Mouse (Mus musculus) adrenal gland, postnatal 4 days (tissue): ENCODE measurements around the gene H2-Ke6. TPM values are rescaled to one million over a fixed set of nuclear protein-coding genes. Genes with fewer than 3 reads are reported as not detected.
"Not testable (repeated sequence)": the region's sequence is repeated elsewhere in the genome, so short reads cannot be mapped to it uniquely, and the experiment has no call there.

Source experiments
- DNase-seq, 2 experiments: peaks; one replicate each; pipeline ENCODE4 v3.0.0; 2021 to 2022; ENCODE audit warnings: low spot score in 2 of 2, mixed read lengths in 2 of 2
- microRNA-seq: library from miRNA; unstranded; fragments of <30 nt; microRNA quantifications from one replicate; pipeline ENCODE4 v1.2.0, GENCODE M21; 2021
- total RNA-seq, 2 experiments: library from RNA; stranded (reverse); gene quantifications; 2 replicates each; pipeline ENCODE4 v1.2.3; 2021

H2-Ke6 gene
- total RNA-seq, 2 experiments from 2014 or later, result 135 to 144 TPM

DNA sequence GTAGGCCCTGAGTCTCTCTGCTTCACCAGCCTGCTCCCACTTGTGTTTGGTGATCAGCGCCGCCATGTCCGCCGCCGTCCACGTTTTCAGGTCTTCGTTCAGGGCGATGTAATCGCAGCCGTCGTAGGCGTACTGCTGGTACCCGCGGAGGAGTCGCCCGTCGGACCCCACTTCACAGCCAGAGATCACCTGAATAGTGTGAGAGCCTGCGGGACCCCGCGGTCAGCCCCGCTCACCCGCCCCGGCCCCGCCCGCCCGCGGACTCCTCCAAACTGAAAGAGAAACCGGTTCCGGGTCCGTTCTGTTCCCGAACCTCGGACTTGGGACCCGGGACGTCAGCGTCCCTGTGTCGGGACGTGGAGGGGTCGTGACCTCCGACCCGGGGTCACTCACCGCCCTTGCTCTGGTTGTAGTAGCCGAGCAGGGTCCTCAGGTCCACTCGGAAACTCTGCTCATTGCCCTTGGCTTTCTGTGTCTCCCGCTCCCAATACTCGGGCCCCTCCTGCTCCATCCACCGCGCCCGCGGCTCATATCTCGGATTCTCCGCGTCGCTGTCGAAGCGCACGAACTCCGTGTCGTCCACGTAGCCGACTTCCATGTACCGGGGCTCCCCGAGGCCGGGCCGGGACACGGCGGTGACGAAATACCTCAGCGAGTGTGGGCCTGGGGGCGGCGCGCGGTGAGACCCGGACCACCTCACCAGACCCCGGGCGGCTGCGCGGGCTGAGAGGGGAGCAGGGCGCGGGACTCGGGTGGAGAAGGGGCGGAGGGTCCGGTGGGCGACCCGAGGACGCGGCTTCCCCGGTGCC, 28.3 kb downstream of the H2-Ke6 start:
- DNase-seq, result no peak

DNA sequence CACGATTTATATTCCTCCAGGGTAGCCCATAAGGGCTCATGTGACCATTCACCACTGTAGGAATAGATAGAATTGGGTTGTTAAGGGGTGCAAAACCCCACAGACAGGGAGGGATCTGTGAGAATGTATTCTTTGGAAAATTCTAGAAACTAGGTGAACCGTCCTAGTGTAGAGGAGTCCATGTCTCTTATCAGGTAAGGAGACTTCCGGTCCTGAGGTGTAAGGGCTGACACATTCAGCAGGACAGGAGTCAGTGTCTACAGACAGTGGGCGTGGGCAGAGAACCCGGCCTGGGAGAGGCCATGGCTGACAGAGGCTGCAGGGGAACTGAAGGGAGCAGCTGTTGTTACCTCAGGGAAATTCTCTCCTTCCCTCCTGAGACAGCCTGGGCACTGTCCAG, 29.2 kb downstream of the H2-Ke6 start:
- DNase-seq, result not testable (repeated sequence)

DNA sequence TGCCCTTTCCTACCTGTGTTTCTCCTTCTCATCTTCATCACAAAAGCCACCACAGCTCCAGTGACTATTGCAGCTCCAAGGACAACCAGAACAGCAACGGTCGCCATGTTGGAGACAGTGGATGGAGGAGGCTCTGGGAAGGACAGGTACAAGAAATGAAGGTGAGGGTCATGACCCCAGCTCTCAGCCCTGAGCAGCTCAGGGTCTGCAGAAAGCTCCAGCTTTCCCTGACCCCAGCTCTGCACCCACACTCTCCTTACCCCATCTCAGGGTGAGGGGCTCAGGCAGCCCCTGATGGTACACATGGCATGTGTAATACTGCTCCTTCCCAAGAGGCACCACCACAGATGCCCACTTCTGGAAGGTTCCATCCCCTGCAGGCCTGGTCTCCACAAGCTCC, 30.8 kb downstream of the H2-Ke6 start:
- not testable (repeated sequence) for DNase-seq

DNA sequence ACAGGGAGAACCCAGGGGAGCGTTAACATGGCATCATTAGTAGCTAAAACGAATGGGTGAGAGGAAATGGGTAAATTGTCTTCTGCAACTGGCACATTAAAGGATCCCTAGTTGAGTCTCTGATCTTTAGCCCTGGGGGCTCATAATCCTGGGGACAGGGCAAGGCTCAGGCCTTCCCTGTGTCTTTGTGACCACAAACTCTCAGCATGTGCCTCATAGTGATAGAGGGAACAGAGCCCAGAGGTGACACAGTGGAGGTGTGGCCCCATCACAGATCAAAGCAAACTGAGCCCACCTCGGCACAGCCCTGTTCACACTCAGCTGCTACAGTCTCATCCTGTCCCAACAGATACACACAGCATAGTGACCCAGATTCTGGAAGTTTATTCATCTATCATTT, 32.2 kb downstream of the H2-Ke6 start:
- DNase-seq, result no peak

DNA sequence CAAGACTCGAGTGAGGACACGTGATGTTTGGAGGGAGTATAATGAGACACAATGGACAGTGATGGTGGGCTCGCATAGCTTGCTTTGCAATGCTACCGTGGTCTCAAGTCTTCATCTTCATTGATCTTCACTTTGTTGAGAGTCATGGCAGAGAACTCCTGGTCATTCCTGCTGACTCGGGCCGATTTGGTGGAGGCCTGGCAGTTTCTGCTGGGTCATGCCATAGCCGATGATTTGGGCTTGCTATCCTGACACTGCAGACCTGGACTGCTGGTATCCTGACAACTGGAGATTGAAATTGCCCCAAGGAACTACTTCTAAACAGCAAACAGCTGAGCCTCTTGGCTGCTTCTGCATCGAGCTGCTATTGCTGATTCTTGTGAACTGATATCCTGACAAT, 32.9 kb downstream of the H2-Ke6 start:
- DNase-seq, result no peak

DNA sequence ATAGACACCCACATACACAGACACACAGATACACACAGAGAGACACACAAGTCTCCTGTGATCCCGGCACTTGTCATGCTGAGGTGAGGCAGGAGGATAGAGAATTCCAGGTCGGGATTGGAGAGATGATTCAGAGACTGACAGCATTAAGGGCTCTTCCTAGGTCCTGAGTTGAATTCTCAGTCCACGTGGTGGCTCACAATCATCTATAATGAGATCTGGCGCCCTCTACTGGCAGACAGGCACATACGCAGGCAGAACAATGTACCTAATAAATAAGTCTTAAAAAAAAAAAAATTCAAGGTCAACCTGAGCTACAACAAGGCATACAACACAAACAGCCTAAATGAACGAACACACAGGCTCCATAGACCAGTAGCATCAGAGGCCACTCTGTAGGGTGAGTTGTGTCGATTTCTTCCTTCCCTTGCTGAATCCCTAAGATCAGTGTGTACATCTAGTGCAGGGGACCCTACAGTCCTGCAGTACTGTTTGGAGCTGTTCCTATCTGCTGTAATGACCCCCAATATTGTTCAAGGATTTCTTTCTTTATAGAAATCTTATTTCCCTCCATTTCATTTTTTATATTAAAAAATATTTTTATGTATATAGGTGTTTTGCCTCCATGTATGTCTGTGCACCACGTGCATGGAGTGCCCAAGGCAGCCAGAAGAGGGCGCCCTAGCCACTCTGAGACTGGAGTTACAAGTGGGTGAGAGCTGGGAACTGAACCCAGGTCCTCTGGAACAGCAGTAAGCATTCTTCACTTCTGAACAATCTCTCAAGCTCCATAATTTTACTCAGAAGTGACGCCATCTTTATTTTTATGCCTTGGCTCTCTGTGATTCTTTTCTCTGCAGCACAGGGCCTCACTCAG, 35.8 kb downstream of the H2-Ke6 start:
- peak in 1 of 2 experiments; percentile 35 for DNase-seq

DNA sequence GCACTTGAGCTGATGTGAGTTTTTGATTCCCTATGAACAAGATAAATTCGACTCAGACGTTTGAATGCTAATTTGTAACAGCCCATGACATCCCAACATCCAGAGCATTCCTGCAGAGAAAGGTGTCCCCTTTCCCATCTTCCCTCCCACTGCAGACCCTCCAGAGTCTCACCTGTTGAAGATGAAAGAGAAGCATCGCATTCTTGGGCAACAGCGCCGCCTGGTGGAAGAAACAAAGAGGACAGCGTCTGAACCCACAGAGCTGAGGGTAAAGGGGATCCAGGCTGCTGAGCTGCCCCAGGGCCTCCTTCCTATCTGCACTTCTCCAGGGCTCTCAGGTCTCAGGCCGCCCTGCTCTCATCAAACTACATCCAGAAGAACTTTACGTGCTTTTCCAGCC, 45.7 kb downstream of the H2-Ke6 start:
- DNase-seq, result not testable (repeated sequence)

DNA sequence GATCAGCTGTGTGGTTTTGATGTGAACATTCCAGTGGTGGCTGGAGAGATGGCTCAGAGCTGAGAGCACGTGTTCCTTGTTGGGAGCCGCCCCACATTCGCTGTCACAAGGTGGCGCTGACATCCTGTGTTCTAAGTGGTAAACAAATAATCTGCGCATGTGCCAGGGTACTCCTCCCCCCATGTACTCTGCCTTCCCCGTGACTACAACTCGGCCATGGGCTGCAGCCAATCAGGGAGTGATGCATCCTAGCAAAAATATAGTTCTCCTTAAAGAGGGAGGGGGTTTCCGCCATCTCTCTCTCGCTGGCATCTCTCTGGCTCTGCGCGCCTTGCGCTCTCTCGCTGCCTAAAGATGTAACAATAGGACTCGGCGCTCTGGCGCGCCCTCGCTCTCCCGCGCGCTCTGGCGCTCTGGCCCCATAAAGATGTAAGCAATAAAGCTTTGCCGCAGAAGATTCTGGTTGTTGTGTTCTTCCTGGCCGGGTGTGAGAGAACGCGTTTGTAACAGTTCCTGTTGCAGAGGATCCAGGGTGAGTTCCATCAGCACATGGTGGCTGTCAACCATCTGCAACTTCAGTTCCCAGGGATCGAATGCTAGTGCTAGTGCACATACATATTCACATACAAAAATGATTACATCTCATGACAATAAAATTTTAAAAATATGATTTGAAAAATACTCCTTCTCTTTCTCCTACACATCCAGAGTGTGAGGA, 46.5 kb downstream of the H2-Ke6 start:
- DNase-seq, result peak; percentile 40 to 72

DNA sequence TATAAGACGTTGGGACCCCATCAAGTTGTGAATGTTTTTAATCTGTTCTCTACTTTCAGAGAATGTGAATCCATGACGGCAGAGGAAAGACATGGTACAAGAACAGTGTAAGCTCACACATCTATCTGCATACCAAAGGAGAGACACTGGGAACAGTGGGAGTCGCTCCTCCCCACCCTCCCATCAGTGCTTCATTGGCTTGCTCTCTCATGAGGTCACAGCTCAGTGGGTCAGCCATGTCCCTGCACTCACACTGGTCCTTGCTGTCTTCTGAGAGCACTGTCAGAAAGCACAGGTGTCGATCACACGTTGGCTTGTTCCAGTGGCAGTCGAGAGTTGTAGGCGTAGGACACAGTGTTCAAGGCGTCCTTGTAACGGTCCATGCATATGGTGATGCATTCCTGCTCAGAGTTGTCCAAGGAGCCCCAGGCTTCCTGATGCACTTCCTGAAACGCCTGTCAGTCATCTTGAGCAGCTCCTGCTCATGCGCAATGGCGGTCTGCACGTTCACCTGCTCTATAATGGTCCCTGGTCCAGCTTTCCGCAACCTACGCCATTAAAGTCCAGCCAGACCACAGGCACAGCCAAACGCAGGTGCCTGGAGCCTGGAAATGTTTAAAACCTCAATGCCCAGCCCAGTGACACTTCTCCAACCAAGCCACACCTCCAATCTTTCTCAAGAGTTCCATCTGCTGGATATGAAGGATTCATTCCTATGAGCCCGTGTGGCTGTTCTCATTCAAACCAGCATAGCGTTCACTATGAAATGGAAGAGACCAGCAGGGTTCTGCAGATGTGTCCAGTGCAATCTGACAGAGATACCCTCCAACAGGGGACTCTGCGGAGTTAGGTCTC, 47.5 kb downstream of the H2-Ke6 start:
- no peak for DNase-seq

DNA sequence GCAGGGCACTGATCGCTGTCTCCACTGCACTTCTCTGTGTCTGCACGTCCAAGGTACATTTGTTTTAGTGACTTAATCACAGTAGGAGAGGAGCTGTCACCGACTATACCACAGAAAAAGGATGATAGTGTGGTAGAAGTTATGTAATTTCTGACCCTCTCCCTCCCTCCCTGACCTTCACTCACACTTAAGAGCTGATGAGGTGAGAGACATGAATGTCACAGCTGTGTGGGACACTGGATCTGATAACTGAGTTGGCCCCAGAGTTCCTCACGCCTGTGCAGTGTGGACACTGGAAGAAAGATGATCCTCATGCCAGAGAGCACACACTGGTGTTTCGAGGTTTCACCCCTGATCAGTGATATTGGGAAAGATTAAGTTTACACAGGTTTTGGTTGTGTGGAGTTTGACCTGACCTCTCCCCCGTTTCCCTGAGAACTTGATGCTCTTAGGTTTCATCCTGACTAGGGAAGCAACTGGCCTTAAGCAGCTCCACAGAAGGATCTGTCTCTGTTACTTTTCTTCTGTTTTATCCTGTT, 48.3 kb downstream of the H2-Ke6 start:
- DNase-seq, result no peak

DNA sequence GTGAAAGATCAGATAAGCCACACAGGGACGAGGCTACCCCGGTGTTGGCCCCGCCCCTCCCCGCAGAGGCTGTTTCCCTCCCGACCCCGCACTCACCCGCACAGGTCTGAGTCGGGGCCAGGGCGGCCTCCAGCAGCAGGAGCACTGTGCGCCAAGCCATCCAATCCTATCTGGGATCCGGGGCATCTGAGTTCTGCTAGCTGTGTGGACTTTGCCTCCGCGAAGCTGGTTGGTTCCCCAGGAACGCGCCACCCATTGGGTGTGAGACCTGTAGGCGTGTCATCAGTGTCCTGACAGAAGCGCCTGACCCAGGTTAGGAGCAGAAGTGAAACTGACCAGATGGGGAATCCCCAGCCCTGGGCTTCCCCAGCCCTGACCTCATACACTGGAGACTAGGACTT, 49.2 kb downstream of the H2-Ke6 start:
- peak in 1 of 2 experiments; percentile 51 for DNase-seq

DNA sequence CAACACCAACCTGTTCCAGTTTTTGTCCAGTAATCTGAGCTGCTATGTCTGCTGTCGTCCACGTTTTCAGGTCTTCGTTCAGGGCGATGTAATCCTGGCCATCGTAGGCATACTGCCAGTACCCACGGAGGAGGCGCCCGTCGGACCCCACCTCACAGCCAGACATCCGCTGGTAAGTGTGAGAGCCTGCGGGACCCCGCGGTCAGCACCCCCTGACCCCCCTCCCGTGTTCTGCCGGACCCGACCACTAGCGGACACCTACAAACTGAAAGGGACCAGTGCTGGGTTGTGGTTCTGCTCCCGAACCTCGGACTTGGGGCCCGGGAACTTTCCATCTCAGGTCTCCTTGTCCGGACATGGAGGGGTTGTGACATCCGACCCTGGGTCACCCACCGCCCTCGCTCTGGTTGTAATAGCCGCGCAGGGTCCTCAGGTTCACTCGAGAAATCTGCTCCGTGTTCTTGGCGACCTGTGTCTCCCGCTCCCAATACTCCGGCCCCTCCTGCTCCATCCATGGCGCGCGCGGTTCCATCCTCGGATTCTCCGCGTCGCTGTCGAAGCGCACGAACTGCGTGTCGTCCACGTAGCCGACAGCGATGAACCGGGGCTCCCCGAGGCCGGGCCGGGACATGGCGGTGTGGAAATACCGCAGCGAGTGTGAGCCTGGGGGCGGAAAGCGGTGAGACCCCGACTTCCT, 49.9 kb downstream of the H2-Ke6 start:
- DNase-seq, result no peak

Small RNAs within 50 kb of the gene (microRNA-seq; reads per million reads assigned to microRNA genes)
- gene Mir219a-1 (0.79 reads per million), gene Mir219c (not detected)

Other genes starting within 250 kb of the H2-Ke6 start
- 10 to 100 TPM; 43.9 to 68.2 TPM for gene Angptl4, start 246.2 kb downstream of the H2-Ke6 start, total RNA-seq
- 100 to 1,000 TPM; 117 to 136 TPM for gene Kank3, start 217.5 kb downstream of the H2-Ke6 start, total RNA-seq
- gene Rps28, start 203.5 kb downstream of the H2-Ke6 start, total RNA-seq, result 1,000 to 10,000 TPM; 1,918 to 2,060 TPM
- gene Ndufa7, start 203.5 kb downstream of the H2-Ke6 start, total RNA-seq, result 100 to 1,000 TPM; 354 to 402 TPM
- 10 to 100 TPM; 34.3 to 36.0 TPM for gene Cd320, start 185.0 kb downstream of the H2-Ke6 start, total RNA-seq
- gene Gm7029, start 154.2 kb downstream of the H2-Ke6 start, total RNA-seq, result not detected
- 10 to 100 TPM; 30.5 to 31.0 TPM for gene Kifc1, start 137.4 kb downstream of the H2-Ke6 start, total RNA-seq
- not detected for gene Platr17, start 122.9 kb downstream of the H2-Ke6 start, total RNA-seq
- 10 to 100 TPM; 34.7 to 37.8 TPM for gene Daxx, start 118.6 kb downstream of the H2-Ke6 start, total RNA-seq
- gene Tapbp, start 112.2 kb downstream of the H2-Ke6 start, total RNA-seq, result 100 to 1,000 TPM; 122 to 131 TPM
- gene Zbtb22, start 112.2 kb downstream of the H2-Ke6 start, total RNA-seq, result 10 to 100 TPM; 43.0 to 47.1 TPM
- gene Rgl2, start 98.5 kb downstream of the H2-Ke6 start, total RNA-seq, result 10 to 100 TPM; 87.9 to 94.5 TPM
- 10 to 100 TPM; 96.5 to 98.1 TPM for gene Pfdn6, start 87.7 kb downstream of the H2-Ke6 start, total RNA-seq
- 10 to 100 TPM; 35.1 to 35.2 TPM for gene Wdr46, start 87.4 kb downstream of the H2-Ke6 start, total RNA-seq
- 1 to 10 TPM; 7.1 to 7.2 TPM for gene B3galt4, start 76.6 kb downstream of the H2-Ke6 start, total RNA-seq
- gene Vps52, start 72.2 kb downstream of the H2-Ke6 start, total RNA-seq, result 10 to 100 TPM; 62.8 to 72.5 TPM
- gene Rps18, start 72.1 kb downstream of the H2-Ke6 start, total RNA-seq, result 1,000 to 10,000 TPM; 1,180 to 1,281 TPM
- gene H2-K1, start 27.7 kb downstream of the H2-Ke6 start, total RNA-seq, result 100 to 1,000 TPM; 173 to 174 TPM
- 10 to 100 TPM; 49.0 to 54.3 TPM for gene Ring1, start 3.4 kb downstream of the H2-Ke6 start, total RNA-seq
- gene Slc39a7, start 3.6 kb upstream of the H2-Ke6 start, total RNA-seq, result 100 to 1,000 TPM; 145 to 156 TPM
- gene Rxrb, start 3.8 kb upstream of the H2-Ke6 start, total RNA-seq, result 10 to 100 TPM; 74.5 to 78.0 TPM
- gene Col11a2, start 11.4 kb upstream of the H2-Ke6 start, total RNA-seq, result 1 to 10 TPM; 3.1 to 6.4 TPM
- under 1 TPM in 1 of 2 experiments, not detected in 1; 0.31 TPM for gene H2-Oa, start 64.3 kb upstream of the H2-Ke6 start, total RNA-seq
- gene H2-DMa, start 91.5 kb upstream of the H2-Ke6 start, total RNA-seq, result 10 to 100 TPM; 11.2 to 11.7 TPM
- gene Brd2, start 94.6 kb upstream of the H2-Ke6 start, total RNA-seq, result 100 to 1,000 TPM; 225 to 226 TPM
- gene H2-DMb2, start 115.2 kb upstream of the H2-Ke6 start, total RNA-seq, result 1 to 10 TPM; 1.2 to 3.0 TPM
- gene H2-DMb1, start 125.0 kb upstream of the H2-Ke6 start, total RNA-seq, result 1 to 10 TPM; 1.9 to 3.8 TPM
- 10 to 100 TPM; 20.8 to 22.1 TPM for gene Tap1, start 159.5 kb upstream of the H2-Ke6 start, total RNA-seq
- 10 to 100 TPM; 12.6 to 15.0 TPM for gene Psmb9, start 159.7 kb upstream of the H2-Ke6 start, total RNA-seq
- gene Psmb8, start 169.7 kb upstream of the H2-Ke6 start, total RNA-seq, result 10 to 100 TPM; 25.0 to 27.4 TPM
- gene Tap2, start 175.5 kb upstream of the H2-Ke6 start, total RNA-seq, result 10 to 100 TPM; 32.9 to 33.2 TPM
- under 1 TPM; 0.28 to 0.65 TPM for gene H2-Ob, start 210.8 kb upstream of the H2-Ke6 start, total RNA-seq
- gene H2-Ab1, start 229.6 kb upstream of the H2-Ke6 start, total RNA-seq, result 10 to 100 TPM; 11.1 to 12.8 TPM